29 mouse cellular contexts compared by ENCODE assay signal in the genomic region with DNA sequence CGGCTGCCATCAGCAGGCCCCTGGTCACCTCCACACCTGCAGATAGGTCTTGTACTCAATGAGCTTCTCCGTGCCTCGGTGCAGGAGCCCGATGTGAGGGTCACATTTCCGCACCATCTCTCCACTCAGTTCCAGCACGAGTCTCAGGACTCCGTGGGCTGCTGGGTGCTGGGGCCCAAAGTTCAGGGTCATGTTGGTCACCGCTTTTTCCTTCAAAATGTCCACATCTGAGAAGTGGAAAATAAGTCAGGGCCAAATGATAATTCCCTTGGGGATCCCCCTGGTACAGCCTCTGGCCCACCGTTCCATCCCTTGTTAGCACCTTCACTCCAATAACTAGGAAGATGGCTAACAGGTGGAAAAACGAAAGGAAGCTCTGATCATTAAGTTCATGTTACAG. TPM values are rescaled to one million over a fixed set of nuclear protein-coding genes. Genes with fewer than 3 reads are reported as not detected.
A peak's percentile ranks its signal among the peaks of the same experiment; 100 is the strongest.
DNase-seq lines count a peak whose midpoint lies in the region; ATAC-seq and TF ChIP-seq lines count a peak whose summit lies in the region.
"Had no signal": no experiment of that assay in that cellular context is flagged by ENCODE, and none has a peak within 500 bp of the region (broad histone marks: within the 10 kb centered on the region; RNA-seq: fewer than 3 reads in every experiment).

No protein-coding gene starts in this region.

- WGBS in heart, embryonic 12.5 days, result 90% methylated on average over 10 of the region's 10 CpGs
- WGBS in liver, embryonic 12.5 days (ENCODE audit: insufficient replicate concordance), result 81% methylated on average over 10 of the region's 10 CpGs
- WGBS in liver, embryonic 11.5 days, result 92% methylated on average over 10 of the region's 10 CpGs
- 94% methylated on average over 10 of the region's 10 CpGs for WGBS in small intestine, adult 2 months

- no peak overlapping the region for H3K4me2 ChIP-seq in heart, embryonic 12.5 days
- no peak overlapping the region for H3K4me2 ChIP-seq in liver, embryonic 12.5 days
- H3K4me2 ChIP-seq in liver, embryonic 11.5 days, result no peak overlapping the region
- H3K4me2 ChIP-seq: embryonic facial prominence, embryonic 15.5 days; heart, embryonic 15.5 days; limb, embryonic 15.5 days; midbrain, embryonic 13.5 days; neural tube, embryonic 13.5 days had no signal

- H3K4me3 ChIP-seq in heart, embryonic 12.5 days, result no peak overlapping the region
- no peak overlapping the region for H3K4me3 ChIP-seq in liver, embryonic 12.5 days
- no peak overlapping the region for H3K4me3 ChIP-seq in liver, embryonic 11.5 days (ENCODE audit: low read depth, low read length)
- no peak overlapping the region for H3K4me3 ChIP-seq in small intestine, adult 2 months (ENCODE audit: low read depth, low read length)
- H3K4me3 ChIP-seq: embryonic facial prominence, embryonic 10.5 days; embryonic facial prominence, embryonic 15.5 days; heart, embryonic 15.5 days; limb, embryonic 10.5 days; limb, embryonic 15.5 days; midbrain, embryonic 13.5 days; neural tube, embryonic 13.5 days had no signal

- H3K9ac ChIP-seq in heart, embryonic 12.5 days, result peak overlapping the region; percentile 32; the same call in 1 of the 2 replicates
- H3K9ac ChIP-seq in liver, embryonic 12.5 days, result 0 out of 2 replicates have a peak overlapping the region, but pooled peaks have one; percentile 5
- no peak overlapping the region for H3K9ac ChIP-seq in liver, embryonic 11.5 days (ENCODE audit: low read depth, low read length)
- H3K9ac ChIP-seq: embryonic facial prominence, embryonic 15.5 days; heart, embryonic 15.5 days; limb, embryonic 15.5 days; midbrain, embryonic 13.5 days; neural tube, embryonic 13.5 days had no signal

- H3K36me3 ChIP-seq in heart, embryonic 12.5 days, result peaks cover 89% of the 10 kb centered on the region
- peaks cover 98% of the 10 kb centered on the region for H3K36me3 ChIP-seq in liver, embryonic 12.5 days
- H3K36me3 ChIP-seq in liver, embryonic 11.5 days (ENCODE audit: control insufficient read depth, insufficient read depth, low read length), result peaks cover 61% of the 10 kb centered on the region
- peaks cover 69% of the 10 kb centered on the region for H3K36me3 ChIP-seq in small intestine, adult 2 months (ENCODE audit: control insufficient read depth, insufficient read depth, low read length)

- no peaks in the 10 kb centered on the region for H3K9me3 ChIP-seq in heart, embryonic 12.5 days (replicated peaks)
- no peaks in the 10 kb centered on the region for H3K9me3 ChIP-seq in liver, embryonic 12.5 days (replicated peaks)
- H3K9me3 ChIP-seq in liver, embryonic 11.5 days (ENCODE audit: control insufficient read depth, low read length), result no peaks in the 10 kb centered on the region
- H3K9me3 ChIP-seq: embryonic facial prominence, embryonic 10.5 days; embryonic facial prominence, embryonic 15.5 days; heart, embryonic 15.5 days; limb, embryonic 10.5 days; limb, embryonic 15.5 days; midbrain, embryonic 13.5 days; neural tube, embryonic 13.5 days had no signal

- TF ChIP-seq POLR2A in small intestine, adult 2 months (IDR thresholded peaks at IDR 0.05; ENCODE audit: low read depth, low read length), result no peak

- peaks cover 6% of the 10 kb centered on the region for H3K4me1 ChIP-seq in heart, embryonic 12.5 days (replicated peaks)
- peaks cover 31% of the 10 kb centered on the region for H3K4me1 ChIP-seq in liver, embryonic 12.5 days
- peaks cover 7% of the 10 kb centered on the region for H3K4me1 ChIP-seq in liver, embryonic 11.5 days (replicated peaks; ENCODE audit: control insufficient read depth, insufficient read depth, low read length)
- peaks cover under 1% of the 10 kb centered on the region; the same call in 1 of the 2 replicates for H3K4me1 ChIP-seq in small intestine, adult 2 months (ENCODE audit: control insufficient read depth, insufficient read depth, insufficient read length, low read length)

- no peak overlapping the region for H3K27ac ChIP-seq in heart, embryonic 12.5 days (ENCODE audit: poor library complexity, severe bottlenecking)
- no peak overlapping the region for H3K27ac ChIP-seq in liver, embryonic 12.5 days
- H3K27ac ChIP-seq in liver, embryonic 11.5 days (ENCODE audit: low read depth, low read length), result no peak overlapping the region
- peak overlapping the region; percentile 35; the same call in 1 of the 2 replicates for H3K27ac ChIP-seq in small intestine, adult 2 months (ENCODE audit: insufficient read depth, low read depth, low read length)
- H3K27ac ChIP-seq: embryonic facial prominence, embryonic 10.5 days; embryonic facial prominence, embryonic 15.5 days; heart, embryonic 15.5 days; limb, embryonic 10.5 days; limb, embryonic 15.5 days; macrophage; midbrain, embryonic 13.5 days; neural tube, embryonic 13.5 days had no signal

- no peak for TF ChIP-seq CTCF in small intestine, adult 2 months (IDR thresholded peaks at IDR 0.05; ENCODE audit: extremely low read depth, insufficient read length, insufficient replicate concordance, low read depth, low read length)

- H3K27me3 ChIP-seq in heart, embryonic 12.5 days (replicated peaks), result no peaks in the 10 kb centered on the region
- no peaks in the 10 kb centered on the region for H3K27me3 ChIP-seq in liver, embryonic 12.5 days (replicated peaks)
- no peaks in the 10 kb centered on the region for H3K27me3 ChIP-seq in liver, embryonic 11.5 days (replicated peaks; ENCODE audit: control insufficient read depth, insufficient read depth, low read length)
- H3K27me3 ChIP-seq in small intestine, adult 2 months (ENCODE audit: control insufficient read depth, insufficient read depth, low read length), result no peaks in the 10 kb centered on the region
- H3K27me3 ChIP-seq: embryonic facial prominence, embryonic 15.5 days; heart, embryonic 15.5 days; limb, embryonic 15.5 days; midbrain, embryonic 13.5 days; neural tube, embryonic 13.5 days; Patski had no signal

- DNase-seq in adrenal gland, postnatal 14 days, result peak; percentile 40
- DNase-seq in adrenal gland, postnatal 4 days (ENCODE audit: low spot score in 2 of 2), result no peak
- no peak for DNase-seq in heart, adult 9 months (ENCODE audit: low spot score in 2 of 2)
- no peak for DNase-seq in liver, embryonic 11.5 days (ENCODE audit: low spot score)
- DNase-seq in embryo, embryonic 10 days (ENCODE audit: low spot score), result no peak
- DNase-seq: cerebellum, adult 2 months; cerebellum, postnatal 14 days; gastrocnemius, postnatal 36 days; heart, adult 18-20 months; kidney, adult 9 months; layer of hippocampus, postnatal 36 days; lung, postnatal 10 days; right cerebral cortex, postnatal 4 days; thymus, postnatal 14 days had no signal

- no peak for ATAC-seq in heart, embryonic 12.5 days (ENCODE audit: insufficient number of reproducible peaks, low FRiP score)
- ATAC-seq in liver, embryonic 12.5 days, result no peak
- no peak for ATAC-seq in liver, embryonic 11.5 days (replicated peaks; ENCODE audit: low FRiP score)
- ATAC-seq: forebrain, embryonic 14.5 days; hindbrain, embryonic 16.5 days; midbrain, embryonic 13.5 days; Patski had no signal

RNA-seq across cellular contexts. Expression of gene Fcer1g, which starts 6.7 kb away (rescaled TPM):
- total RNA-seq in adrenal gland, postnatal 14 days (2021), result 13.4 and 18.8 TPM in 2 replicates
- 10 to 100 TPM; 22.4 to 23.2 TPM for total RNA-seq in adrenal gland, postnatal 4 days (2021)
- 15.3 and 16.4 TPM in 2 replicates for polyA plus RNA-seq in heart, embryonic 12.5 days (2016; fragmentation: Nextera tagmentation; extraction: Ambion mirVana)
- 55.8 and 60.7 TPM in 2 replicates for polyA plus RNA-seq in liver, embryonic 12.5 days (2016; fragmentation: Nextera tagmentation; extraction: Ambion mirVana)
- 70.9 and 83.6 TPM in 2 replicates for polyA plus RNA-seq in liver, embryonic 11.5 days (2014; fragmentation: Nextera tagmentation; extraction: Ambion mirVana)
- 36.9 and 46.7 TPM in 2 replicates for polyA plus RNA-seq in small intestine, adult 2 months (2012; rRNA removed)

RNA-seq across cellular contexts. Expression of gene Adamts4, which starts 9.3 kb away (rescaled TPM):
- 3.1 and 3.4 TPM in 2 replicates for total RNA-seq in adrenal gland, postnatal 14 days (2021)
- 1 to 10 TPM; 4.3 to 4.5 TPM for total RNA-seq in adrenal gland, postnatal 4 days (2021)
- 2.2 and 3.1 TPM in 2 replicates for polyA plus RNA-seq in heart, embryonic 12.5 days (2016; fragmentation: Nextera tagmentation; extraction: Ambion mirVana)
- 0.61 and 0.72 TPM in 2 replicates for polyA plus RNA-seq in liver, embryonic 12.5 days (2016; fragmentation: Nextera tagmentation; extraction: Ambion mirVana)
- 1.6 and 2.0 TPM in 2 replicates for polyA plus RNA-seq in liver, embryonic 11.5 days (2014; fragmentation: Nextera tagmentation; extraction: Ambion mirVana)
- 1.5 and 2.6 TPM in 2 replicates for polyA plus RNA-seq in small intestine, adult 2 months (2012; rRNA removed)
- total RNA-seq: MEL had no signal

RNA-seq across cellular contexts. Expression of gene Ndufs2, which starts 10.3 kb away (rescaled TPM):
- total RNA-seq in adrenal gland, postnatal 14 days (2021), result 875 and 896 TPM in 2 replicates
- total RNA-seq in adrenal gland, postnatal 4 days (2021), result 100 to 1,000 TPM; 446 to 477 TPM
- polyA plus RNA-seq in heart, embryonic 12.5 days (2016; fragmentation: Nextera tagmentation; extraction: Ambion mirVana), result 443 and 471 TPM in 2 replicates
- polyA plus RNA-seq in liver, embryonic 12.5 days (2016; fragmentation: Nextera tagmentation; extraction: Ambion mirVana), result 160 and 167 TPM in 2 replicates
- polyA plus RNA-seq in liver, embryonic 11.5 days (2014; fragmentation: Nextera tagmentation; extraction: Ambion mirVana), result 256 and 262 TPM in 2 replicates
- 79.8 and 116 TPM in 2 replicates for polyA plus RNA-seq in small intestine, adult 2 months (2012; rRNA removed)

RNA-seq across cellular contexts. Expression of gene Apoa2, which starts 16.1 kb away (rescaled TPM):
- 80.2 and 1,683 TPM in 2 replicates for total RNA-seq in adrenal gland, postnatal 14 days (2021)
- 100 to 1,000 TPM in 1 of 2 experiments, 10 to 100 TPM in 1; 18.3 to 847 TPM for total RNA-seq in adrenal gland, postnatal 4 days (2021)
- polyA plus RNA-seq in heart, embryonic 12.5 days (2016; fragmentation: Nextera tagmentation; extraction: Ambion mirVana), result 10.7 and 46.5 TPM in 2 replicates
- polyA plus RNA-seq in liver, embryonic 12.5 days (2016; fragmentation: Nextera tagmentation; extraction: Ambion mirVana), result 2,516 and 2,642 TPM in 2 replicates
- 2,189 and 2,339 TPM in 2 replicates for polyA plus RNA-seq in liver, embryonic 11.5 days (2014; fragmentation: Nextera tagmentation; extraction: Ambion mirVana)
- polyA plus RNA-seq in small intestine, adult 2 months (2012; rRNA removed), result 0.94 TPM in 1 of 2 replicates, not detected in the other
- total RNA-seq: MEL had no signal
- polyA plus RNA-seq: macrophage, Patski had no signal

RNA-seq across cellular contexts. Expression of gene Tomm40l, which starts 18.6 kb away (rescaled TPM):
- total RNA-seq in adrenal gland, postnatal 14 days (2021), result 52.7 and 58.6 TPM in 2 replicates
- 10 to 100 TPM; 41.6 to 43.5 TPM for total RNA-seq in adrenal gland, postnatal 4 days (2021)
- 41.8 and 43.3 TPM in 2 replicates for polyA plus RNA-seq in heart, embryonic 12.5 days (2016; fragmentation: Nextera tagmentation; extraction: Ambion mirVana)
- polyA plus RNA-seq in liver, embryonic 12.5 days (2016; fragmentation: Nextera tagmentation; extraction: Ambion mirVana), result 20.7 and 21.9 TPM in 2 replicates
- polyA plus RNA-seq in liver, embryonic 11.5 days (2014; fragmentation: Nextera tagmentation; extraction: Ambion mirVana), result 32.3 and 32.4 TPM in 2 replicates
- polyA plus RNA-seq in small intestine, adult 2 months (2012; rRNA removed), result 17.0 and 21.2 TPM in 2 replicates
